Mouse (Mus musculus): ENCODE measurements around the gene Gm14692. TPM values are rescaled to one million over a fixed set of nuclear protein-coding genes. Genes with fewer than 3 reads are reported as not detected.
"Not testable (repeated sequence)": the region's sequence is repeated elsewhere in the genome, so short reads cannot be mapped to it uniquely, and the experiment has no call there.

Gene Gm14692
- polyA plus RNA-seq (2016; fragmentation: Nextera tagmentation; extraction: Ambion mirVana): not detected in 2 replicates

DNA sequence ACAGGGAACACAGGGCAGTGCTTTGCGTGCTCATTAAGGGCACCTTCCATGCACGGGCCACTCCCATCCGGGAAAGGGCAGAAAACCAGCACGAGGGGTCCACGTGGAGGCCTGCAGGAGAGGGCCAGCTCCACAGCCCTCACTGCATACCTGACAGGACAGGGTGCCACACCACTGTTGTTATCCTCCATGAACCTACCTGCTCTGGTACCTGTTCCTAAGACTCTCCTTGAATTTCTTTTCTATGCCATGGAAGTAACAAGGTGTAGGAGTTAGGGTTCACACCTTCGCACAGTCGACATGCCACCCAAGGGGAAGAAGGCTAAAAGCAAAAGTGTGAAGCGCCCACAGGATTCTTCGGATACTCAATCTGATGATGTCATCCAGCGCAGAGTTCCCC is at the start of gene Gm14692:
TSS of gene Gm14692 (plus strand) at position 301 of the 400 bp plus-strand sequence.
- not testable (repeated sequence) for H3K4me1 ChIP-seq; H3K36me3 ChIP-seq; ATAC-seq; H3K27ac ChIP-seq; H3K9me3 ChIP-seq (replicated peaks); H3K27me3 ChIP-seq (replicated peaks); H3K9ac ChIP-seq; H3K4me2 ChIP-seq; H3K4me3 ChIP-seq
- WGBS (ENCODE audit: insufficient replicate concordance): 52% methylated on average over 3 of the region's 10 CpGs

DNA sequence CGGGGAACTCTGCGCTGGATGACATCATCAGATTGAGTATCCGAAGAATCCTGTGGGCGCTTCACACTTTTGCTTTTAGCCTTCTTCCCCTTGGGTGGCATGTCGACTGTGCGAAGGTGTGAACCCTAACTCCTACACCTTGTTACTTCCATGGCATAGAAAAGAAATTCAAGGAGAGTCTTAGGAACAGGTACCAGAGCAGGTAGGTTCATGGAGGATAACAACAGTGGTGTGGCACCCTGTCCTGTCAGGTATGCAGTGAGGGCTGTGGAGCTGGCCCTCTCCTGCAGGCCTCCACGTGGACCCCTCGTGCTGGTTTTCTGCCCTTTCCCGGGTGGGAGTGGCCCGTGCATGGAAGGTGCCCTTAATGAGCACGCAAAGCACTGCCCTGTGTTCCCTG is 2.0 kb upstream of the Gm14692 start, which contains the start of gene Gm1140:
TSS of gene Gm1140 (minus strand) at position 101 of the 400 bp plus-strand sequence.
- not testable (repeated sequence) for H3K4me1 ChIP-seq; H3K27me3 ChIP-seq (replicated peaks); H3K27ac ChIP-seq; H3K9ac ChIP-seq; H3K4me2 ChIP-seq; H3K9me3 ChIP-seq (replicated peaks); H3K4me3 ChIP-seq; H3K36me3 ChIP-seq; ATAC-seq
- 65% methylated on average over 3 of the region's 11 CpGs for WGBS (ENCODE audit: insufficient replicate concordance)

Other genes with a start within 250 kb of the Gm14692 start
- not detected in 2 replicates for gene Gm1140, start 2.1 kb upstream of the Gm14692 start, polyA plus RNA-seq (2016; fragmentation: Nextera tagmentation; extraction: Ambion mirVana)
- not detected in 2 replicates for gene 4933436I01Rik, start 225.8 kb downstream of the Gm14692 start, polyA plus RNA-seq (2016; fragmentation: Nextera tagmentation; extraction: Ambion mirVana)

Measured in liver, embryonic 12.5 days (tissue).